Mouse (Mus musculus): Measurements from ENCODE around the gene Ankrd11. TPM values are rescaled to one million over a fixed set of nuclear protein-coding genes. Genes with fewer than 3 reads are reported as not detected.
A peak's percentile ranks its signal among the peaks of the same experiment; 100 is the strongest.

Ankrd11 gene
- polyA plus RNA-seq, 1 experiment from 2014 or later, result 13.6 TPM

- no peak for DNase-seq
- Histone ChIP-seq H3K27ac (no peak overlapping the region), H3K4me3 (replicated peaks) (no peak overlapping the region), H3K27me3 (no peaks in the 10 kb centered on the region), H3K4me1 (replicated peaks) (peaks cover 74% of the 10 kb centered on the region), H3K9ac (no peak overlapping the region), H3K36me3 (no peaks in the 10 kb centered on the region), H3K9me3 (replicated peaks) (no peaks in the 10 kb centered on the region), H3K4me2 (no peak overlapping the region)
- ATAC-seq (ENCODE audit: low read depth), result no peak
- WGBS (ENCODE audit: insufficient replicate concordance), result 89% methylated on average over 2 of the region's 2 CpGs
These were observed 17.9 kb downstream of the Ankrd11 start for GRCm38 (mm10) chr8:123024226-123024625.

DNA sequence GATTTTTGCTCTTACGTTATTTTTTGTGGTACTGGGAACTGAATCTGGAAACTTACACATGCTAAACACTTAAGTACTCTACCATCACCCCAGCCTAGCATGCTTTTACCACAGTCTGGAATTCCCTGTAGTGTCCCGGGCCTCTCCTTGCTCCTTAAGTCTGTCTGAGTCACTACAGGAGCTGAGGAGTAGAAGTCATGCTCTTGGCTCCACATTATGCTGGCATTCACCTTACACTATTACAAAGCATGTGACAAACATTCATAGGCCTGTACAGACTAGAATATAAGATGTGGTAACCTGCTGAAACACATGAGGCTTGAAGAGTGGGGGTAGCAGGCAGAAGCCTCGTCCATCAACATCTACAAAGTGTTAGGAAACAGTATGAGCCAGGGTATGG lies 19.4 kb downstream of the Ankrd11 start:
- Histone ChIP-seq H3K4me3 (replicated peaks) (no peak overlapping the region), H3K36me3 (no peaks in the 10 kb centered on the region), H3K9me3 (replicated peaks) (no peaks in the 10 kb centered on the region), H3K4me2 (no peak overlapping the region), H3K27me3 (no peaks in the 10 kb centered on the region), H3K4me1 (replicated peaks) (peaks cover 74% of the 10 kb centered on the region), H3K9ac (no peak overlapping the region), H3K27ac (no peak overlapping the region)
- DNase-seq (no peak), ATAC-seq (ENCODE audit: low read depth) (no peak)
- 75% methylated on average over 3 of the region's 3 CpGs for WGBS (ENCODE audit: insufficient replicate concordance)

DNA sequence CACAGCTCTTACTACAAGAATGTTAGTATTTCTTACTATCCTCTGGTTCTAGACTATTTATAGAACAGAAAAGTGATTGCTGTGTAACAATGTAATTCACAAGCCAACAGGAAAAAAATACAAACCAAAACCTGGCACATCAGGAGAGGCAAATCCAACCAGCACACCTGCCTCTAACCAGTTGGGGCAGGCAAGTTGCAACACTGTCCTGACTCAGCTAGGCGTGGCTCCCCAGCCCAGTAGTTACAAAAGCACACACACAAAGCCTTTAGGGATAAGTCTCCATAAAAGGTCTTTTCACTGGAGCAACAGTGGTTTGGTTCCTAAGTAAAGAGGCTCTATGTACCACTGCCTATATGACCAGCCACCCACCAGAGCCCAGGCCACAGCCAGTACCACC lies 20.8 kb downstream of the Ankrd11 start:
- peak overlapping the region; percentile 22 for H3K27ac ChIP-seq
- DNase-seq (no peak), ATAC-seq (ENCODE audit: low read depth) (peak; percentile 49; the same call in 1 of the 2 replicates)
- H3K9me3 ChIP-seq (replicated peaks), result no peaks in the 10 kb centered on the region
- no peak overlapping the region for H3K9ac ChIP-seq
- no peaks in the 10 kb centered on the region for H3K27me3 ChIP-seq
- 58% methylated on average over 1 of the region's 1 CpGs for WGBS (ENCODE audit: insufficient replicate concordance)
- H3K4me2 ChIP-seq, result no peak overlapping the region
- H3K36me3 ChIP-seq, result peaks cover 9% of the 10 kb centered on the region; the same call in 1 of the 2 replicates
- H3K4me1 ChIP-seq (replicated peaks), result peaks cover 77% of the 10 kb centered on the region
- H3K4me3 ChIP-seq (replicated peaks), result no peak overlapping the region

- peaks cover 75% of the 10 kb centered on the region for H3K4me1 ChIP-seq (replicated peaks)
- 56% methylated on average over 2 of the region's 2 CpGs for WGBS (ENCODE audit: insufficient replicate concordance)
- H3K4me3 ChIP-seq (replicated peaks), result no peak overlapping the region
- no peak overlapping the region; the same call in 1 of the 2 replicates for H3K27ac ChIP-seq
- no peaks in the 10 kb centered on the region for H3K27me3 ChIP-seq
- no peak overlapping the region for H3K4me2 ChIP-seq
- ATAC-seq (ENCODE audit: low read depth) (0 out of 2 replicates have a peak, but pooled peaks have one; percentile 27), DNase-seq (no peak)
- H3K9me3 ChIP-seq (replicated peaks), result no peaks in the 10 kb centered on the region
- H3K36me3 ChIP-seq, result peaks cover 10% of the 10 kb centered on the region; the same call in 1 of the 2 replicates
- H3K9ac ChIP-seq, result no peak overlapping the region
These were observed 21.2 kb downstream of the Ankrd11 start for GRCm38 (mm10) chr8:123020859-123021258.

- Histone ChIP-seq H3K9me3 (replicated peaks) (no peaks in the 10 kb centered on the region), H3K27me3 (no peaks in the 10 kb centered on the region), H3K9ac (no peak overlapping the region), H3K36me3 (peaks cover 10% of the 10 kb centered on the region; the same call in 1 of the 2 replicates), H3K27ac (no peak overlapping the region), H3K4me1 (replicated peaks) (peaks cover 73% of the 10 kb centered on the region), H3K4me2 (no peak overlapping the region), H3K4me3 (replicated peaks) (no peak overlapping the region)
- DNase-seq, result no peak
- no peak for ATAC-seq (ENCODE audit: low read depth)
- 73% methylated on average over 2 of the region's 2 CpGs for WGBS (ENCODE audit: insufficient replicate concordance)
These were observed 22.0 kb downstream of the Ankrd11 start for GRCm38 (mm10) chr8:123020084-123020483.

DNA sequence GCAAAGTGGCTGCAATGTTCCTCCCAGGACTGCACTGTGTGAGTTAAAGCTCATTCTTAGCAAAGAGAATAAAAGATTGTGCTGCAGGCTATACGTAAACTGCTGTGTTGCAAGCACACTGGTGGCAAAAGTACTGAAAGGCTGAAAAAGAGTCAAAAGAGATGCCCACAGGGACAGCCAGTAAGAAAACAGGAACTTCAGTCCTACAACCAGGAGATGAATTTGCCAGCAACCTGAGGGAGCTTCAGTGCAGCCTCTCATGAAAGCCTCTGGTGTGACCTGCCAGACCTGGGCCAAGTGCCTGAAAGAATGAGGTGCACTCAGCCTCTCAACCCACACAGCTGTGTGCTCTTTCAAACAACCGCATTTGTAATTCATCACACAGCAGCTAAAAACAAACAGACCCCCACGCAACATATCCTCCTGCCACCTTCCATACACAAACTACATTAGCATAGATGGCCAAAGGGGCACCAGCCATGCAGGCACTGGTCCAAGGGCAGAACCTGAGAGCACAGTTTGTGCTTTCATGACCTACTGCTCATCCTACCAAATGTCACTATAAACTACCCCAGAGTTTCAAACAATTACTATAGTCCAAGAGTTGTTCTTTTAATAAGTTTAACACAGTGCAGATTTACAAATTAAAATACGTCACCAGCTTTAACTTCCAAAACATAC lies 23.5 kb downstream of the Ankrd11 start:
- H3K36me3 ChIP-seq, result peaks cover 12% of the 10 kb centered on the region
- no peak overlapping the region for H3K4me2 ChIP-seq
- DNase-seq (no peak), ATAC-seq (ENCODE audit: low read depth) (no peak)
- H3K27me3 ChIP-seq, result no peaks in the 10 kb centered on the region
- H3K27ac ChIP-seq, result 0 out of 2 replicates have a peak overlapping the region, but pooled peaks have one; percentile 6
- WGBS (ENCODE audit: insufficient replicate concordance), result 80% methylated on average over 4 of the region's 4 CpGs
- no peak overlapping the region for H3K9ac ChIP-seq
- peaks cover 81% of the 10 kb centered on the region for H3K4me1 ChIP-seq (replicated peaks)
- H3K4me3 ChIP-seq (replicated peaks), result no peak overlapping the region
- no peaks in the 10 kb centered on the region for H3K9me3 ChIP-seq (replicated peaks)

GRCm38 (mm10) chr8:123017143-123017542 lies 24.9 kb downstream of the Ankrd11 start:
- ATAC-seq (ENCODE audit: low read depth), result no peak
- no peak overlapping the region for H3K27ac ChIP-seq
- peaks cover 74% of the 10 kb centered on the region for H3K4me1 ChIP-seq (replicated peaks)
- no peak overlapping the region for H3K4me3 ChIP-seq (replicated peaks)
- H3K27me3 ChIP-seq, result no peaks in the 10 kb centered on the region
- 83% methylated on average over 4 of the region's 4 CpGs for WGBS (ENCODE audit: insufficient replicate concordance)
- no peak overlapping the region for H3K4me2 ChIP-seq
- H3K9ac ChIP-seq, result no peak overlapping the region
- no peak for DNase-seq
- H3K9me3 ChIP-seq (replicated peaks), result no peaks in the 10 kb centered on the region
- peaks cover 19% of the 10 kb centered on the region for H3K36me3 ChIP-seq

DNA sequence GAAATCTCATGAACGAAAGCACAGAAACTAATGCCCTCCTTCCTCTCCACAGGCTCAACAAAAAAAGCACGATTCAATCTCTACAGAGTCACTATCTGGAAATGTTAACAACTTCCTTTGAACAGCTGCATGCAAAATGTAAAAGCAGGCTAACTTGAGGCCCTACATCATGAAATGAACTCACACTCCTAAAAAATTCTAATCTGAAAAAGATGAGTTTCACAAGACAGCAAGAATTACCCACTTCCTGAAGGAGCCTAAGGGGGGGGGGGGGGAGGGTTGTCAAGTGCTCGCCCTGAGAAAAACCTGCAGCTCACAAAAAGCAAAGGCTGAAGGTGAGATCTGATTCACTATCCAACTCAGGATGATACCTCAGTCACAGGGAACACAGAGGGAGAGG lies 27.0 kb downstream of the Ankrd11 start:
- H3K4me1 ChIP-seq (replicated peaks), result peaks cover 72% of the 10 kb centered on the region
- H3K4me2 ChIP-seq, result no peak overlapping the region
- no peaks in the 10 kb centered on the region for H3K27me3 ChIP-seq
- H3K36me3 ChIP-seq, result peaks cover 19% of the 10 kb centered on the region
- no peak overlapping the region for H3K4me3 ChIP-seq (replicated peaks)
- DNase-seq (no peak), ATAC-seq (ENCODE audit: low read depth) (no peak)
- no peak overlapping the region for H3K9ac ChIP-seq
- no peak overlapping the region for H3K27ac ChIP-seq
- no peaks in the 10 kb centered on the region for H3K9me3 ChIP-seq (replicated peaks)
- WGBS (ENCODE audit: insufficient replicate concordance), result 51% methylated on average over 3 of the region's 3 CpGs

- Histone ChIP-seq H3K4me2 (no peak overlapping the region), H3K27ac (no peak overlapping the region), H3K4me1 (replicated peaks) (peaks cover 73% of the 10 kb centered on the region), H3K36me3 (peaks cover 19% of the 10 kb centered on the region), H3K9ac (no peak overlapping the region), H3K4me3 (replicated peaks) (no peak overlapping the region), H3K27me3 (no peaks in the 10 kb centered on the region), H3K9me3 (replicated peaks) (no peaks in the 10 kb centered on the region)
- WGBS (ENCODE audit: insufficient replicate concordance), result 85% methylated on average over 7 of the region's 7 CpGs
- DNase-seq (no peak), ATAC-seq (ENCODE audit: low read depth) (no peak)
These were observed 27.6 kb downstream of the Ankrd11 start for GRCm38 (mm10) chr8:123014429-123014828.

DNA sequence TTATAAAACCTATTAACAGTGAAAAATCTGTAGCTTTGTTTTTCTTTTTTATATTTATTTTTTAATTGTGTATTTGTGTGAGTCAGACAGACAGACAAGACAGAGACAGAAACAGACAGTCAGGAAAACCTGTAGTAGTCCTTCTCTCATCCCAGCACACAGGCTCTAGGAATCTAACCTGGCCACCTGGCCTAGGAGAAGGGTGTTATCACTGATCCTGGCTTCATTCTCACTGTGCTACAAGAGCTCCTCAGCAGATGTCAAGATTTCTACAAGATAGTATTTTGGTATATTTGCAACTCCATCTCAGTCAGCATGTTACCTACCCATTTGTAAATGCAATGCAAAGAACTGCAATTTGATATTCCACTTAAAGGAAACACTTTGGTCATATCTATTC lies 30.8 kb downstream of the Ankrd11 start:
- H3K4me2 ChIP-seq, result no peak overlapping the region
- H3K36me3 ChIP-seq, result peaks cover 10% of the 10 kb centered on the region
- H3K27ac ChIP-seq, result no peak overlapping the region
- no peaks in the 10 kb centered on the region for H3K9me3 ChIP-seq (replicated peaks)
- no peak overlapping the region for H3K9ac ChIP-seq
- H3K4me3 ChIP-seq (replicated peaks), result no peak overlapping the region
- peak; percentile 64 for ATAC-seq (ENCODE audit: low read depth)
- peaks cover 72% of the 10 kb centered on the region for H3K4me1 ChIP-seq (replicated peaks)
- no peak for DNase-seq
- H3K27me3 ChIP-seq, result no peaks in the 10 kb centered on the region

DNA sequence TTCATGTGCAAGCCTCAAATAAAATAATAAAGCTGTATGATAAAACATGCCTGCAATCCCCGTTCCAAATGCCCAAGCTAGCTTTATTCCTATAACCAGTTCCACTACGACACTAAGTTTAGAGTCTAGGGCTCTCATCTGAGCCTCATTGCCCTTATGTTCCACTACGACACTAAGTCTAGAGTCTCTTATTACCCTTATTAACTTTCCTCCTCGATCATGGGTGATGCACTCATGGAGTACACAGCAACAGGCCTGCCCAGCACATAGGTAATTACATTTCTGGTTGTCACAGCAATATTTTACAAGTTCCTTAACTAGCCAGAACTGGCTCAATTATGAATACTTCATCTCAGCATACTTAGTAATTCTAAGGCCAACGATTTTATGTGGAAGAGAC lies 36.3 kb downstream of the Ankrd11 start:
- Histone ChIP-seq H3K9ac (no peak overlapping the region), H3K4me3 (replicated peaks) (no peak overlapping the region), H3K4me2 (no peak overlapping the region), H3K36me3 (no peaks in the 10 kb centered on the region), H3K9me3 (replicated peaks) (no peaks in the 10 kb centered on the region), H3K4me1 (replicated peaks) (peaks cover 81% of the 10 kb centered on the region), H3K27me3 (no peaks in the 10 kb centered on the region), H3K27ac (no peak overlapping the region)
- 79% methylated on average over 5 of the region's 5 CpGs for WGBS (ENCODE audit: insufficient replicate concordance)
- DNase-seq (no peak), ATAC-seq (ENCODE audit: low read depth) (no peak)

GRCm38 (mm10) chr8:123005328-123005727 lies 36.7 kb downstream of the Ankrd11 start:
- H3K9ac ChIP-seq, result no peak overlapping the region
- H3K27me3 ChIP-seq, result no peaks in the 10 kb centered on the region
- H3K4me3 ChIP-seq (replicated peaks), result no peak overlapping the region
- H3K4me1 ChIP-seq (replicated peaks), result peaks cover 81% of the 10 kb centered on the region
- H3K27ac ChIP-seq, result no peak overlapping the region
- no peak for DNase-seq
- 49% methylated on average over 3 of the region's 3 CpGs for WGBS (ENCODE audit: insufficient replicate concordance)
- ATAC-seq (ENCODE audit: low read depth), result no peak
- no peak overlapping the region for H3K4me2 ChIP-seq
- H3K9me3 ChIP-seq (replicated peaks), result no peaks in the 10 kb centered on the region
- no peaks in the 10 kb centered on the region for H3K36me3 ChIP-seq

Data from liver, embryonic 13.5 days (tissue).